Comparison of ENCODE assay signal across 43 mouse cellular contexts in genomic region chr10:97693398-97694135, GRCm38 (mm10). TPM values are rescaled to one million over a fixed set of nuclear protein-coding genes. Genes with fewer than 3 reads are reported as not detected.
DNase-seq lines count a peak whose midpoint lies in the region; ATAC-seq and TF ChIP-seq lines count a peak whose summit lies in the region.
"Had no signal": no experiment of that assay in that cellular context is flagged by ENCODE, and none has a peak within 500 bp of the region (broad histone marks: within the 10 kb centered on the region; RNA-seq: fewer than 3 reads in every experiment).

No protein-coding gene starts in this region.

- DNase-seq in liver, embryonic 11.5 days (ENCODE audit: low spot score) = no peak
- DNase-seq in testis, postnatal 14 days (ENCODE audit: low spot score) = no peak
- DNase-seq in left cerebral cortex, postnatal 14 days (ENCODE audit: low spot score in 2 of 2) = no peak
- DNase-seq: adrenal gland, adult 2 months; adrenal gland, postnatal 36 days; cerebellum, adult 2 months; cerebellum, postnatal 25 days; forebrain, postnatal 0 days; heart, adult 2 months; kidney, adult 8-10 months; kidney, postnatal 4 days; left cerebral cortex, postnatal 4 days; right cerebral cortex, adult 18-20 months; thymus, postnatal 4 days had no signal

- intact Hi-C loops in left cerebral cortex, postnatal 14 days (cut with DNase I) = no loop called here

- no peaks in the 10 kb centered on the region for H3K36me3 ChIP-seq in liver, embryonic 12.5 days
- no peaks in the 10 kb centered on the region for H3K36me3 ChIP-seq in liver, embryonic 11.5 days (ENCODE audit: control insufficient read depth, insufficient read depth, low read length)
- no peaks in the 10 kb centered on the region for H3K36me3 ChIP-seq in testis, adult 2 months (ENCODE audit: control insufficient read depth, insufficient read depth, low read length)
- H3K36me3 ChIP-seq: embryonic facial prominence, embryonic 10.5 days; embryonic facial prominence, embryonic 15.5 days; forebrain, embryonic 12.5 days; heart, embryonic 12.5 days; intestine, embryonic 15.5 days; lung, embryonic 15.5 days; midbrain, embryonic 15.5 days; neural tube, embryonic 12.5 days had no signal

- TF ChIP-seq CTCF in testis, adult 2 months (IDR thresholded peaks at IDR 0.05; ENCODE audit: control insufficient read depth, insufficient read depth, insufficient replicate concordance, low read depth, low read length) = no peak

- H3K27ac ChIP-seq in liver, embryonic 12.5 days = no peak overlapping the region
- H3K27ac ChIP-seq in liver, embryonic 11.5 days (ENCODE audit: low read depth, low read length) = no peak overlapping the region
- H3K27ac ChIP-seq in testis, adult 2 months (ENCODE audit: control insufficient read depth, insufficient read depth, low read depth, low read length) = peak overlapping the region; percentile 73
- peak overlapping the region; percentile 35; the same call in 1 of the 2 replicates for H3K27ac ChIP-seq in brown adipose tissue, adult 24 weeks (replicated peaks; ENCODE audit: low read depth, low read length)
- H3K27ac ChIP-seq: embryonic facial prominence, embryonic 10.5 days; embryonic facial prominence, embryonic 15.5 days; forebrain, embryonic 12.5 days; heart, adult 2 months; intestine, embryonic 15.5 days; kidney, postnatal 0 days; lung, embryonic 15.5 days; midbrain, embryonic 15.5 days; neural tube, embryonic 12.5 days had no signal

- no peaks in the 10 kb centered on the region for H3K4me1 ChIP-seq in liver, embryonic 12.5 days
- no peaks in the 10 kb centered on the region for H3K4me1 ChIP-seq in liver, embryonic 11.5 days (replicated peaks; ENCODE audit: control insufficient read depth, insufficient read depth, low read length)
- H3K4me1 ChIP-seq in testis, adult 2 months (ENCODE audit: control insufficient read depth, insufficient read depth, low read length) = peaks cover 6% of the 10 kb centered on the region
- H3K4me1 ChIP-seq in brown adipose tissue, adult 24 weeks (ENCODE audit: control insufficient read depth, insufficient read depth, insufficient read length, low read length) = no peaks in the 10 kb centered on the region
- H3K4me1 ChIP-seq: embryonic facial prominence, embryonic 10.5 days; embryonic facial prominence, embryonic 15.5 days; forebrain, embryonic 12.5 days; heart, embryonic 12.5 days; intestine, embryonic 15.5 days; lung, embryonic 15.5 days; midbrain, embryonic 15.5 days; neural tube, embryonic 12.5 days had no signal

- H3K4me3 ChIP-seq in liver, embryonic 12.5 days = no peak overlapping the region
- H3K4me3 ChIP-seq in liver, embryonic 11.5 days (ENCODE audit: low read depth, low read length) = no peak overlapping the region
- H3K4me3 ChIP-seq in testis, adult 2 months (ENCODE audit: control insufficient read depth, low read depth, low read length) = peak overlapping the region; percentile 85
- no peak overlapping the region for H3K4me3 ChIP-seq in brown adipose tissue, adult 24 weeks (ENCODE audit: insufficient read depth, low read depth, low read length)
- H3K4me3 ChIP-seq: embryonic facial prominence, embryonic 10.5 days; embryonic facial prominence, embryonic 15.5 days; forebrain, embryonic 12.5 days; heart, adult 2 months; heart, embryonic 12.5 days; intestine, embryonic 15.5 days; lung, embryonic 15.5 days; midbrain, embryonic 15.5 days; myocyte; neural tube, embryonic 12.5 days had no signal

- H3K9me3 ChIP-seq in liver, embryonic 12.5 days (replicated peaks) = peaks cover 17% of the 10 kb centered on the region; the same call in 1 of the 2 replicates
- H3K9me3 ChIP-seq in liver, embryonic 11.5 days (ENCODE audit: control insufficient read depth, low read length) = no peaks in the 10 kb centered on the region
- H3K9me3 ChIP-seq: embryonic facial prominence, embryonic 15.5 days; forebrain, embryonic 12.5 days; lung, embryonic 15.5 days had no signal

- ATAC-seq in liver, embryonic 12.5 days = 0 out of 2 replicates have a peak, but pooled peaks have one; percentile 27
- no peak for ATAC-seq in liver, embryonic 11.5 days (replicated peaks; ENCODE audit: low FRiP score)
- ATAC-seq: activated CD4-positive, CD25-positive, alpha-beta regulatory T cell, adult 4 months; forebrain, postnatal 0 days; hindbrain, embryonic 16.5 days; intestine, embryonic 15.5 days; midbrain, embryonic 15.5 days had no signal

- H3K4me2 ChIP-seq in liver, embryonic 12.5 days = no peak overlapping the region
- no peak overlapping the region for H3K4me2 ChIP-seq in liver, embryonic 11.5 days
- H3K4me2 ChIP-seq: embryonic facial prominence, embryonic 15.5 days; forebrain, embryonic 12.5 days; intestine, embryonic 15.5 days; lung, embryonic 15.5 days; midbrain, embryonic 15.5 days; neural tube, embryonic 12.5 days had no signal

- no peak overlapping the region for H3K9ac ChIP-seq in liver, embryonic 12.5 days
- no peak overlapping the region for H3K9ac ChIP-seq in liver, embryonic 11.5 days (ENCODE audit: low read depth, low read length)
- H3K9ac ChIP-seq: embryonic facial prominence, embryonic 15.5 days; forebrain, embryonic 12.5 days; forebrain, postnatal 0 days; heart, embryonic 12.5 days; intestine, embryonic 15.5 days; lung, embryonic 15.5 days; midbrain, embryonic 15.5 days; neural tube, embryonic 12.5 days had no signal

- 77% methylated on average over 37 of the region's 37 CpGs for WGBS in liver, embryonic 12.5 days (ENCODE audit: insufficient replicate concordance)
- WGBS in liver, embryonic 11.5 days = 83% methylated on average over 37 of the region's 37 CpGs

- no peak for TF ChIP-seq POLR2A in testis, adult 2 months (IDR thresholded peaks at IDR 0.05; ENCODE audit: control insufficient read depth, low read depth, low read length)

- H3K27me3 ChIP-seq in liver, embryonic 12.5 days (replicated peaks) = no peaks in the 10 kb centered on the region
- no peaks in the 10 kb centered on the region for H3K27me3 ChIP-seq in liver, embryonic 11.5 days (replicated peaks; ENCODE audit: control insufficient read depth, insufficient read depth, low read length)
- no peaks in the 10 kb centered on the region for H3K27me3 ChIP-seq in testis, adult 2 months (ENCODE audit: control insufficient read depth, insufficient read depth, low read length)
- H3K27me3 ChIP-seq: CH12.LX; embryonic facial prominence, embryonic 15.5 days; forebrain, embryonic 12.5 days; heart, embryonic 12.5 days; intestine, embryonic 15.5 days; lung, embryonic 15.5 days; midbrain, embryonic 15.5 days; neural tube, embryonic 12.5 days had no signal

RNA-seq across cellular contexts. Expression of gene Ccer1, which starts 0.7 kb away (rescaled TPM):
- not detected in 2 replicates for polyA plus RNA-seq in liver, embryonic 12.5 days (2016; fragmentation: Nextera tagmentation; extraction: Ambion mirVana)
- not detected in 2 replicates for polyA plus RNA-seq in liver, embryonic 11.5 days (2014; fragmentation: Nextera tagmentation; extraction: Ambion mirVana)
- polyA plus RNA-seq in testis, adult 2 months (2012; rRNA removed) = 205 and 233 TPM in 2 replicates
- not detected in 2 replicates for polyA plus RNA-seq in brown adipose tissue, adult 24 weeks (2012; ENCODE audit: insufficient read depth, insufficient read length, missing spikeins)
- total RNA-seq in left cerebral cortex, postnatal 14 days (2021) = not detected
- total RNA-seq: adrenal gland, adult 2 months; adrenal gland, postnatal 36 days; CH12.LX; forebrain, postnatal 0 days; gastrocnemius, postnatal 25 days; heart, adult 2 months; hematopoietic stem cell, adult 5-6 weeks; layer of hippocampus, adult 8-10 months; layer of hippocampus, postnatal 25 days; left cerebral cortex, adult 8-10 months; left cerebral cortex, postnatal 4 days; megakaryocyte progenitor cell, adult 5-6 weeks had no signal
- polyA plus RNA-seq: adrenal gland, adult 2 months; brain, embryonic 14.5 days; C2C12; cerebellum, adult 2 months; embryonic facial prominence, embryonic 10.5 days; embryonic facial prominence, embryonic 15.5 days; forebrain, embryonic 12.5 days; forebrain, postnatal 0 days; heart, adult 2 months; heart, embryonic 12.5 days; heart, postnatal 0 days; hindbrain, embryonic 16.5 days; intestine, embryonic 15.5 days; kidney, postnatal 0 days; limb, embryonic 14.5 days; liver, embryonic 16.5 days; lung, embryonic 15.5 days; midbrain, embryonic 15.5 days; myocyte; neural tube, embryonic 12.5 days; stomach, embryonic 16.5 days; thymus, postnatal 0 days had no signal

RNA-seq across cellular contexts. Expression of gene C030005K15Rik, which starts 33.0 kb away (rescaled TPM):
- polyA plus RNA-seq in liver, embryonic 12.5 days (2016; fragmentation: Nextera tagmentation; extraction: Ambion mirVana) = not detected in 2 replicates
- not detected in 2 replicates for polyA plus RNA-seq in liver, embryonic 11.5 days (2014; fragmentation: Nextera tagmentation; extraction: Ambion mirVana)
- not detected in 2 replicates for polyA plus RNA-seq in testis, adult 2 months (2012; rRNA removed)
- not detected in 2 replicates for polyA plus RNA-seq in brown adipose tissue, adult 24 weeks (2012; ENCODE audit: insufficient read depth, insufficient read length, missing spikeins)
- under 1 TPM in 1 of 2 experiments, not detected in 1; 0.23 TPM for total RNA-seq in left cerebral cortex, postnatal 14 days (2021)
- total RNA-seq: adrenal gland, adult 2 months; adrenal gland, postnatal 36 days; CH12.LX; forebrain, postnatal 0 days; gastrocnemius, postnatal 25 days; heart, adult 2 months; hematopoietic stem cell, adult 5-6 weeks; megakaryocyte progenitor cell, adult 5-6 weeks had no signal
- polyA plus RNA-seq: activated CD4-positive, CD25-positive, alpha-beta regulatory T cell, adult 4 months; adrenal gland, adult 2 months; brain, embryonic 14.5 days; C2C12; cerebellum, adult 2 months; embryonic facial prominence, embryonic 10.5 days; embryonic facial prominence, embryonic 15.5 days; forebrain, embryonic 12.5 days; forebrain, postnatal 0 days; heart, adult 2 months; heart, embryonic 12.5 days; heart, postnatal 0 days; hindbrain, embryonic 16.5 days; intestine, embryonic 15.5 days; kidney, postnatal 0 days; limb, embryonic 14.5 days; liver, embryonic 16.5 days; lung, embryonic 15.5 days; midbrain, embryonic 15.5 days; myocyte; neural tube, embryonic 12.5 days; stomach, embryonic 16.5 days; thymus, postnatal 0 days had no signal

RNA-seq across cellular contexts. Expression of gene Epyc, which starts 49.7 kb away (rescaled TPM):
- 0.23 and 0.48 TPM in 2 replicates for polyA plus RNA-seq in liver, embryonic 12.5 days (2016; fragmentation: Nextera tagmentation; extraction: Ambion mirVana)
- 0.48 and 0.63 TPM in 2 replicates for polyA plus RNA-seq in liver, embryonic 11.5 days (2014; fragmentation: Nextera tagmentation; extraction: Ambion mirVana)
- 9.6 and 13.3 TPM in 2 replicates for polyA plus RNA-seq in testis, adult 2 months (2012; rRNA removed)
- polyA plus RNA-seq in brown adipose tissue, adult 24 weeks (2012; ENCODE audit: insufficient read depth, insufficient read length, missing spikeins) = not detected in 2 replicates
- total RNA-seq in left cerebral cortex, postnatal 14 days (2021) = under 1 TPM; 0.20 to 0.44 TPM
- total RNA-seq: CH12.LX; hematopoietic stem cell, adult 5-6 weeks; layer of hippocampus, postnatal 25 days; megakaryocyte progenitor cell, adult 5-6 weeks had no signal
- polyA plus RNA-seq: activated CD4-positive, CD25-positive, alpha-beta regulatory T cell, adult 4 months; adrenal gland, adult 2 months; C2C12; liver, embryonic 16.5 days; myocyte had no signal

Comparison
In these comparisons a context has a peak if more than half of its experiments do, and no peak if none do; other contexts are left out.
1. H3K27ac ChIP-seq: peak in testis, adult 2 months (single experiment) and brown adipose tissue, adult 24 weeks (single experiment); none in liver, embryonic 12.5 days (single experiment) and liver, embryonic 11.5 days (single experiment).
2. RNA of gene Ccer1, which starts 0.7 kb away (polyA plus RNA-seq): 205 to 233 TPM in testis, adult 2 months; not detected in liver, embryonic 12.5 days, not detected in liver, embryonic 11.5 days and not detected in brown adipose tissue, adult 24 weeks; every median in the first group is over 100 times any median in the second.